23 mouse cellular contexts compared by ENCODE assay signal in genomic region chr5:99288262-99288661, GRCm38 (mm10).
"Had no signal": no experiment of that assay in that cellular context is flagged by ENCODE, and none has a peak within 500 bp of the region (broad histone marks: within the 10 kb centered on the region; RNA-seq: fewer than 3 reads in every experiment).

No protein-coding gene starts in this region.

- H3K27ac ChIP-seq: gastrocnemius, adult 2 months; heart, adult 2 months; heart, embryonic 13.5 days; heart, embryonic 15.5 days; hindbrain, embryonic 10.5 days; hindbrain, embryonic 12.5 days; hindbrain, embryonic 14.5 days; intestine, embryonic 15.5 days; layer of hippocampus, adult 2 months; limb, embryonic 10.5 days; limb, embryonic 12.5 days; liver, embryonic 13.5 days; liver, embryonic 15.5 days had no signal

- H3K4me3 ChIP-seq: gastrocnemius, adult 2 months; heart, adult 2 months; heart, embryonic 13.5 days; heart, embryonic 15.5 days; hindbrain, embryonic 10.5 days; hindbrain, embryonic 12.5 days; intestine, embryonic 15.5 days; layer of hippocampus, adult 2 months; limb, embryonic 10.5 days; limb, embryonic 12.5 days; liver, embryonic 13.5 days; liver, embryonic 15.5 days had no signal

- DNase-seq: gastrocnemius, adult 2 months; gastrocnemius, postnatal 10 days; gastrocnemius, postnatal 25 days; heart, adult 11 months; heart, adult 2 months; heart, postnatal 4 days; kidney, adult 18-20 months; kidney, adult 8-10 months; kidney, postnatal 10 days; kidney, postnatal 25 days; kidney, postnatal 4 days; liver; liver, embryonic 13.5 days had no signal
